Mouse (Mus musculus): ENCODE results near the gene Cdc42ep5. TPM values are rescaled to one million over a fixed set of nuclear protein-coding genes. Genes with fewer than 3 reads are reported as not detected.
A peak's percentile ranks its signal among the peaks of the same experiment; 100 is the strongest.
"Not testable (repeated sequence)": the region's sequence is repeated elsewhere in the genome, so short reads cannot be mapped to it uniquely, and the experiment has no call there.

The Cdc42ep5 gene
- polyA plus RNA-seq, 1 experiment from 2014 or later, result 46.2 TPM

DNA sequence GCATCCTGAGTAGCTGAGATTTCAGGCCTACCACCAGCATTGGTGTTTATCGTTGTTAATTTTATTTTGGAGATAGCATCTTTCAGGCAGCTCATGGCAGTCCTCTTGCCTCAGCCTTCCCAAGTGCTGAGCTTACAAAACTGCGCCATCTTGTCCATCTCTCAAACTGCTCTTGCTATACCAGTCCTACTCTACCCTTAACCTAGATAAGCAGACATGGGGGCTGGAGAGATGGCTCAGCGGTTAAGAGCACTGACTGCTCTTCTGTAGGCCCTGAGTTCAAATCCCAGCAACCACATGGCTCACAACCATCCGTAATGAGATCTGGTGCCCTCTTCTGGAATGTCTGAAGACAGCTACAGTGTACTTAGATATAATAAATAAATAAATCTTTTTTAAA lies 3.1 kb downstream of the Cdc42ep5 start:
- H3K27me3 ChIP-seq (ENCODE audit: control insufficient read depth, insufficient read depth, low read depth, low read length); H3K9ac ChIP-seq (ENCODE audit: low read length); H3K9me3 ChIP-seq (ENCODE audit: control insufficient read depth, low read length); H3K4me2 ChIP-seq (ENCODE audit: low read depth, low read length); ATAC-seq (ENCODE audit: low read depth); H3K27ac ChIP-seq (ENCODE audit: low read length); H3K36me3 ChIP-seq (ENCODE audit: control insufficient read depth, insufficient read depth, low read length); H3K4me3 ChIP-seq (ENCODE audit: low read length): not testable (repeated sequence)
- WGBS, result 93% methylated on average over 4 of the region's 4 CpGs
- peaks cover 16% of the 10 kb centered on the region for H3K4me1 ChIP-seq (replicated peaks; ENCODE audit: control insufficient read depth, insufficient read depth, low read length)

DNA sequence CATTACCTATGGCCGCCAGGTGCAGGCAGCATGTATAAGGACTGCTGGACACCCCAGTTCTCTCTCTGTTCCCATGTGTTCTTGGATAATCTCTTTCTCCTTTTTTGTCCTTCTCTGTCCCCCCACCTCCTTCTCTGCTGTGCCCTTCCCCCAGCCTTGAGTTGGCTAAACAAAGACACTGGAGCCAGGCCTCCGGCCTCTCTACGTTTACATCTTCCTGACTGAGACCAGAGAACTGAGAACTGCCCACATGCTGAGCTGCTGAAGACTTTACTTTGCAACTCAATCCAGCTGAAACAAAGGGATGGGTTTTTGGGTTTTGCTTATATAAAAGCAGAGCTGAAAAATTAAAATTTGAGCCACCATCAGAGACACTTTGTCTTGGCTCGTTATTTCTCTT lies 9.7 kb downstream of the Cdc42ep5 start:
- Histone ChIP-seq H3K27me3 (ENCODE audit: control insufficient read depth, insufficient read depth, low read depth, low read length) (no peaks in the 10 kb centered on the region; the same call in 1 of the 2 replicates), H3K36me3 (ENCODE audit: control insufficient read depth, insufficient read depth, low read length) (no peaks in the 10 kb centered on the region), H3K4me3 (ENCODE audit: low read length) (no peak overlapping the region), H3K4me1 (replicated peaks; ENCODE audit: control insufficient read depth, insufficient read depth, low read length) (peaks cover 8% of the 10 kb centered on the region), H3K9ac (ENCODE audit: low read length) (no peak overlapping the region), H3K27ac (ENCODE audit: low read length) (no peak overlapping the region), H3K4me2 (ENCODE audit: low read depth, low read length) (no peak overlapping the region), H3K9me3 (ENCODE audit: control insufficient read depth, low read length) (no peaks in the 10 kb centered on the region)
- ATAC-seq (ENCODE audit: low read depth), result no peak
- 42% methylated on average over 4 of the region's 4 CpGs for WGBS

DNA sequence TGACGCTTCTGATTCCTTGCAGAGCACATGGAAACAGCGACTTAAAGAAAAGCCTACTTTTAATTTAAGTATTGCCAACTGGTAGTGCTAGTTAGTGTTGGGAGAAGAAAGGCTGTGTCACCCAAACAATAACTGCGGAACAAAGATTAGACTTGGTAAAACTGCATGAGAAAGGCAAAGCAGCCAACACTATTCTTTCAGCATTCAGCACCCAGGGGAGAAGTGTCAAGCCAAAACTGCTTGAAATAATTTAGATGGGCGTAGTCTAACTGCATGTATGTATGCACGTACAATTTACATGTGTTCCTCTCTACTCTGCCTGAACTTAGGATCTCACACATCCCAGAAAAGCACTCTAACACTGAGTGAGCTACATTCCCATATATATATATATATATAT lies 10.3 kb downstream of the Cdc42ep5 start:
- Histone ChIP-seq H3K4me2 (ENCODE audit: low read depth, low read length) (no peak overlapping the region), H3K4me1 (replicated peaks; ENCODE audit: control insufficient read depth, insufficient read depth, low read length) (peaks cover 10% of the 10 kb centered on the region), H3K4me3 (ENCODE audit: low read length) (no peak overlapping the region), H3K9me3 (ENCODE audit: control insufficient read depth, low read length) (no peaks in the 10 kb centered on the region), H3K27me3 (ENCODE audit: control insufficient read depth, insufficient read depth, low read depth, low read length) (no peaks in the 10 kb centered on the region; the same call in 1 of the 2 replicates), H3K36me3 (ENCODE audit: control insufficient read depth, insufficient read depth, low read length) (no peaks in the 10 kb centered on the region), H3K27ac (ENCODE audit: low read length) (no peak overlapping the region), H3K9ac (ENCODE audit: low read length) (no peak overlapping the region)
- WGBS, result 77% methylated on average over 5 of the region's 5 CpGs
- no peak for ATAC-seq (ENCODE audit: low read depth)

DNA sequence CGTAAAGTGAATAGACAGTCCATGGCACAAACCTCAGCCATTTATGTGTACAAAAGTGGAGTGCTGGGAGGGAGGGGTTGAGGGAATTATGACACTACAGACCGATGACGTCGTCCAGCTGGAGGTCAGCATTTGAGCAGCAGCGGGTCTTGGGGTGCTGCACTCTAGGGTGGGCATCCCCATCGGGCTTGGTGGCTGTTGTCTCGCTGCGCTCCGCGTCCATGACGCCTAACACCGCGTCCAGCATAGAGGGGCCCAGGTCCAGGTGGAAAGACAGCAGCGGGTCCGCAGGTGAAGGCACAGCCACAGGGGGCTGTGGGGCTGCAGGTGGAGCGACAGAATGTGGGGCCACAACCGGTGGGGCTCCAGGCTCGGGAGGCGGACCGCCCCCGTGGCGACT lies 13.4 kb downstream of the Cdc42ep5 start:
- no peak overlapping the region for H3K9ac ChIP-seq (ENCODE audit: low read length)
- WGBS, result 31% methylated on average over 22 of the region's 22 CpGs
- H3K27ac ChIP-seq (ENCODE audit: low read length), result no peak overlapping the region
- H3K4me1 ChIP-seq (replicated peaks; ENCODE audit: control insufficient read depth, insufficient read depth, low read length), result peaks cover 27% of the 10 kb centered on the region
- ATAC-seq (ENCODE audit: low read depth), result no peak
- peaks cover 15% of the 10 kb centered on the region for H3K36me3 ChIP-seq (ENCODE audit: control insufficient read depth, insufficient read depth, low read length)
- H3K27me3 ChIP-seq (ENCODE audit: control insufficient read depth, insufficient read depth, low read depth, low read length), result no peaks in the 10 kb centered on the region; the same call in 1 of the 2 replicates
- no peak overlapping the region for H3K4me3 ChIP-seq (ENCODE audit: low read length)
- no peaks in the 10 kb centered on the region for H3K9me3 ChIP-seq (ENCODE audit: control insufficient read depth, low read length)
- peak overlapping the region; percentile 97 for H3K4me2 ChIP-seq (ENCODE audit: low read depth, low read length)

DNA sequence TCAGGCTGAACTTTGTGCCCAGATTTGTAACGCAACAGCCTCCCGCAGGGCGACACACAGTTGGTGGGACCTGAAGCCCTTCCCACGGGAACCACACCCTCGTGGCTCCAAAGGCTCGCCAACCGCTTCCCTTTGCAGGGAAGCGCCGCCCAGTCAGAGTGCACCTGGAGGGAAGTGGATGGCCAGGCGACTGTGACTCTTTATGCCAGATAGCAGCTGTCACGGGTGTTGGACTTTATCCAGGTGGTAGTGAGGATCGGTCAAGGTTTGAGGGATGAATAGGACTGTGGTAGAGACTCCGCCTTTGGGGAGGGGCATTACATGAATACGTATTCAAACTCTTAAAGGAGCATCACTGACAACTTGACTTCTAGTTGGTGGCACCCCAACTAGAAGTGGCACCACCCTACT lies 13.8 kb downstream of the Cdc42ep5 start:
- ATAC-seq (ENCODE audit: low read depth), result no peak
- Histone ChIP-seq H3K4me1 (replicated peaks; ENCODE audit: control insufficient read depth, insufficient read depth, low read length) (peaks cover 27% of the 10 kb centered on the region), H3K27me3 (ENCODE audit: control insufficient read depth, insufficient read depth, low read depth, low read length) (no peaks in the 10 kb centered on the region; the same call in 1 of the 2 replicates), H3K4me2 (ENCODE audit: low read depth, low read length) (peak overlapping the region; percentile 97), H3K27ac (ENCODE audit: low read length) (no peak overlapping the region), H3K4me3 (ENCODE audit: low read length) (peak overlapping the region; percentile 80), H3K9me3 (ENCODE audit: control insufficient read depth, low read length) (no peaks in the 10 kb centered on the region), H3K9ac (ENCODE audit: low read length) (peak overlapping the region; percentile 88; the same call in 1 of the 2 replicates), H3K36me3 (ENCODE audit: control insufficient read depth, insufficient read depth, low read length) (peaks cover 20% of the 10 kb centered on the region)
- WGBS, result 18% methylated on average over 14 of the region's 14 CpGs

DNA sequence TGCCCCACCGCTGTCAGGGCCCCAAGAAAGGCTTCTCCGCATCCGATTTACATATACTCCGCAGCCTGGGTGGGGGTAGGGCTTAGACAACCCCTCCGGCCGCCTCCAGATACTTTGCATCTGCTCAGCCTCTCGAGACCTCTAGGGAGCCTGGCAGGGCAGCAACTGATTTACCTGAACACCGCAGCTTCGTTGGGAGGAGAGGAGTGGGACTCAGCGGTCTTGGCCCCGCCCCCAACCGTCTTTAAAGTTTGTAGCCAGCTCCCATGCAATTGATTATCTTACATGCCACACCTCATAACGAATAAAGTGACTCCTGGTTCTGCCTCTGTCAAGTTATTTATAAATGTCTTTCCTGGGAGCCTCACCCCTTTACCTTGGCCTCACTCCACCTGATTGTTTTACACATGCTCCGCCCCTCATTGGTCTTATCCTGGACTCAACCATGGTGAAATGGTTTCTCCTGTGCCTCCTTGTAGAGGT lies 14.6 kb downstream of the Cdc42ep5 start, which contains the start of gene Leng9:
Leng9 (minus strand) TSS at position 316 of the 483 bp plus-strand sequence.
- ATAC-seq (ENCODE audit: low read depth), result peak; percentile 52
- 3% methylated on average over 14 of the region's 14 CpGs for WGBS
- Histone ChIP-seq H3K9me3 (ENCODE audit: control insufficient read depth, low read length) (no peaks in the 10 kb centered on the region), H3K9ac (ENCODE audit: low read length) (peak within 1 kb of the TSS; percentile 88), H3K27ac (ENCODE audit: low read length) (peak within 1 kb of the TSS; percentile 99), H3K27me3 (ENCODE audit: control insufficient read depth, insufficient read depth, low read depth, low read length) (no peaks in the 10 kb centered on the region; the same call in 1 of the 2 replicates), H3K4me1 (replicated peaks; ENCODE audit: control insufficient read depth, insufficient read depth, low read length) (peaks cover 27% of the 10 kb centered on the region), H3K36me3 (ENCODE audit: control insufficient read depth, insufficient read depth, low read length) (peaks cover 27% of the 10 kb centered on the region), H3K4me3 (ENCODE audit: low read length) (peak within 1 kb of the TSS; percentile 80), H3K4me2 (ENCODE audit: low read depth, low read length) (peak within 1 kb of the TSS; percentile 97)

DNA sequence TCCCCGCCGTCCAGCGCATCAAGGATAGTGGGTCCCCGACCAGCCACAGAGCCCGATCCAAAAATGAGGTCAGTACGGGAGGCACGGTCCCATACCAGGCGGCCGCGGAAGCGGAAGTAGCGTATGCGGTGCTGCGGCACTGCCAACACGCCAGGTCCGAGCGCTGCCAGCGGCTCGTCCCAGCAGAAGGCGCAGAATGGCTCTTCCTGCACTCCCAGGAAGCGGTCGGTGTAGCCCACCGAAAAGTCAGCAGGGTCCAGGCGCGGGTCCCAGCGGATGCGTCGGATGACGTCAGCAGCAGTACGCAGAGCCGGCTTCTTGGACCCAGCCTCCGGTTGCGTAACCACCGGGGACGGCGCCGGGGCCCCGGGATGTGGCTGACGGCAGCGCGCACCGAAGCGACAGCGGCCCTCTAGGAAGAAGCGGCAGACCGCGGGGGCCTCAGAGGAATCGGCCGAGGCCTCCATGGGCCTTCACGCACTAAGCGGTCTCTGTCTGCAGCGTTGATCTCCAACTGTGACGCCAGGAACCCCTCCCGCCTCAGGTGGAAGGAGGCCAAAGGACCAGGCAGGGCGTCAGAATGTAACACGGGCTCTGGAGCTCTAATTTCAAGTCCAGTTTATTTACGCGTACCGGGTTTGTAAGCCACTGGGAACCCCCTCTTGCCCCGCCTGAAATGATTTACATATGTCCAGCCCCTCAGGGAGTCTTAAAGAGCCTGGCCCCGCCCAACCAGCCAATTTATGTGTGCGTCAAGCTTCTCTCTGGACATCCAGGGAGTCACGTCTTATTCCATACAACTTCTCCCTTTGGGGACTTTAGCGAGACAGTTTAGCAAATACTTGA lies 15.2 kb downstream of the Cdc42ep5 start:
- peak; percentile 86 for ATAC-seq (ENCODE audit: low read depth)
- H3K27me3 ChIP-seq (ENCODE audit: control insufficient read depth, insufficient read depth, low read depth, low read length), result no peaks in the 10 kb centered on the region; the same call in 1 of the 2 replicates
- peak overlapping the region; percentile 80 for H3K4me3 ChIP-seq (ENCODE audit: low read length)
- under 1% methylated on average over 64 of the region's 64 CpGs for WGBS
- H3K4me1 ChIP-seq (replicated peaks; ENCODE audit: control insufficient read depth, insufficient read depth, low read length), result peaks cover 27% of the 10 kb centered on the region
- H3K9ac ChIP-seq (ENCODE audit: low read length), result peak overlapping the region; percentile 88
- H3K9me3 ChIP-seq (ENCODE audit: control insufficient read depth, low read length), result no peaks in the 10 kb centered on the region
- H3K36me3 ChIP-seq (ENCODE audit: control insufficient read depth, insufficient read depth, low read length), result peaks cover 32% of the 10 kb centered on the region
- H3K4me2 ChIP-seq (ENCODE audit: low read depth, low read length), result peak overlapping the region; percentile 97
- peak overlapping the region; percentile 99 for H3K27ac ChIP-seq (ENCODE audit: low read length)

DNA sequence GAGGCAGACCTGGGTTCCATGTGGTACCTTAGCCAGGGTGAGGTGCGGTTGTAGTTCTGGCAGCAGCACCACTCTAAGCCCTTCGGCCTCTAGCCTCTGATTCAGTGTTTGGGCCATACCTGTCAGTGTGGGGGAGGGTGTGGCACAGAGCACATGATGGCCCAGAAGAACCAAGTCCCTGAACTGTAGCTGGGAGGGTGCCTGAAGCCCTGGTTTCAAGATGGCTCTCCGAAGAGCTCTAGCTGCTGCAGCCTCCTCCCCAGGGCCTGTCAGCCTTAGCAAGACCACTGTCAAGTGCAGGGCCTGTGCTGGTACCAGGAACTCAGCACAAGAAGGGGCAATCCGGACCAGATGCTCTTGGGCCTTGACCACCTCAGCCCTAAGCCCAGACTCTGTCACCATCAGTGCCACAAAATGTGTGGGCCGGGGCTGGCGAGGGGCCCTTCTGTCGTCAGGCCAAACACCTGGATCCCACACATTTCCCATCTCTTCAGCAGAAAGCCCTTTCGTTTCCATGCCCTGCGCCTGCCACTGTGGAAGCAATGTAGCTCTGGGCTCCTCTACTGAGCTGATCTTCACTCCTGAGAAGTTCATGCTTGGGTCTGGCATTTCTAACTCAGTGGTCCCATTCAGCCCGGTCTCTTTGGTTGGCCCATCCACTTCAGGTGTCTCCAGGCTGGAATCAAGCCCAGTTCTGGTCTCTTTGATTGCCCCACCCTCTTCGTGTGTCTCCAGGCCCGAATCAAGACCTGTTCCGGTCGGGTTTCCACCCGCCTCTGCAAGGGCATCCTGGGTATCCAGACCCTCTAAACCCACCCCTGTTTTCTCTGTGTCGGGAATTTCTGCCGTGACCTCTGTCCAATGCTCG lies 16.1 kb downstream of the Cdc42ep5 start:
- H3K36me3 ChIP-seq (ENCODE audit: control insufficient read depth, insufficient read depth, low read length), result peaks cover 41% of the 10 kb centered on the region
- peak; percentile 29 for ATAC-seq (ENCODE audit: low read depth)

More for the DNA sequence above, 16.1 kb downstream of the Cdc42ep5 start:
- Histone ChIP-seq H3K4me1 (replicated peaks; ENCODE audit: control insufficient read depth, insufficient read depth, low read length) (peaks cover 27% of the 10 kb centered on the region), H3K9me3 (ENCODE audit: control insufficient read depth, low read length) (no peaks in the 10 kb centered on the region), H3K27ac (ENCODE audit: low read length) (peak overlapping the region; percentile 99), H3K4me2 (ENCODE audit: low read depth, low read length) (peak overlapping the region; percentile 97), H3K4me3 (ENCODE audit: low read length) (peak overlapping the region; percentile 80), H3K9ac (ENCODE audit: low read length) (peak overlapping the region; percentile 88), H3K27me3 (ENCODE audit: control insufficient read depth, insufficient read depth, low read depth, low read length) (no peaks in the 10 kb centered on the region; the same call in 1 of the 2 replicates)
- WGBS, result 27% methylated on average over 18 of the region's 18 CpGs
